Mouse (Mus musculus) right cerebral cortex, postnatal 36 days (tissue): Measurements from ENCODE around the gene Eri2.

Experiments used
- DNase-seq, 2 experiments: peaks; one replicate each; pipeline ENCODE4 v3.0.0; 2022; ENCODE audit warnings: low spot score in 2 of 2, mixed read lengths in 1 of 2

The Eri2 gene

DNA sequence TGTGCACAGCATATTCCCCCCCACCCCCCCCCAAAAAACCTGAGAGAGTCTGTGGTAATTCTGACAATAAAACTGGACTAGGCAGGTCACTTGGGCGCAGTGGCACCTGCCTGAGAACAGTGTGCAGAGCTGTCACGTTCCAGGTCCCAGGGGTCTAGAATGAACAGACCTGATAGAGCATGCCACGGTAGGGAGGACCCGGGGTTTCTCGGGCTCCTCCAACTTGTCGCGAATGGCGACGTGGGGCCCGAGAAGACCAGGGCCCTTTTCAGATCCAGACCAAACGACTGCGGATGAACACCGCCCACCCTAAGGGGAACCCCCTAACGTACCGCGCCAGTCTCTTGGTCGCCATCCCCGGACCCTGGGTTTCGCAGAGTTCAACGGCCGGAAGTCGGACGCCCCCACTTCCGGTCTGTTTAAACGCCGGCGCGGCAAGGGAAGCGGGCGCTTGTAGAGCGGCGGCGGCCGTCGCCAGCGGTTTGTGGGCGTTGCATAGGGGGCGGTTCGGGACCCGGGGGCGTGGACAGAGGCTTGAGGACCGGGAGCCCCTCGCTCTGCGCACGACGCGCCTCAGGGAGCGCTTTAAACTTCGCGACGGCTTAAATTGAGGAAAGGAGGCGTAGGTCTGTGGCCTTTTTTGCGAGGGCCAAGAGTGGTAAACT is at the start of gene Eri2, which contains the start of gene Rexo5:
Gene Eri2 (minus strand): TSS at position 473 of the 665 bp plus-strand sequence.
Gene Rexo5 (plus strand): TSS at position 421 of the 665 bp plus-strand sequence.
- DNase-seq: peak; percentile 23 to 54

- no peak for DNase-seq
Measured at GRCm38 (mm10) chr7:119841820-119842449, 48.1 kb upstream of the Eri2 start.

DNA sequence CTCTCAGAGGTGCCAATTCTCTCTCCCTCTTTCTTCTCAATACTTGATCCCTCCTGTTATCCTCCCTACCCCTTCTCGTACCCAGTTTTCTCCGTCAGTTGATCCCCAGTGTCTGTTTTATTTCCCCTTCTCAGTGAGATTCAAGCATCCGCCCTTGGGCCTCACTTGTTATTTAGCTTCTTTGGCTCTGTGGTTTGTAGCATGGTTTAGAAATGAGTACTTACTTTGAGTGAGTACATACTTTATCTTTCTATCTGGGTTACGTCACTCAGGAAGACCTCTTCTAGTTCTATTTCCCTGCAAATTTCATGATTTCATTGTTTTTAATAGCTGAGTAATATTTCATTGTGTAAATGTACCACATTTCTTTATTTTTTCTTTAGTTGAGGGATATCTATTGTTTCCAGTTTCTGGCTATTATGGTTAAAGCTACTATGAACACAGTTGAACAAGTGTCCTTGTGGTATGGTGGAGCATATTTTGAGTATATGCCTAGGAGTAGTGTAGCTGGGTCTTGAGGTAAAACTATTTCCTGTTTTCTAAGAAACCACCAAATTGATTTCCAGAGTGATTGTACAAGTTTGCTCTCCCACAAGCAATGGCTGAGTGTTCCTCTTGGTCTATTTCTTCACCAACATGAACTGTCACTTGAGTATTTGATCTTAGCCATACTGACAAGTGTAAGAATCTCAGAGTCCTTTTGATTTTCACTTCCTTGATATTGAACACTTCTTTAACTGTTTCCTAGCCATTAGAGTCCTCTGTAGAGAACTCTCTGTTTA is 42.3 kb upstream of the Eri2 start:
- DNase-seq: no peak

DNA sequence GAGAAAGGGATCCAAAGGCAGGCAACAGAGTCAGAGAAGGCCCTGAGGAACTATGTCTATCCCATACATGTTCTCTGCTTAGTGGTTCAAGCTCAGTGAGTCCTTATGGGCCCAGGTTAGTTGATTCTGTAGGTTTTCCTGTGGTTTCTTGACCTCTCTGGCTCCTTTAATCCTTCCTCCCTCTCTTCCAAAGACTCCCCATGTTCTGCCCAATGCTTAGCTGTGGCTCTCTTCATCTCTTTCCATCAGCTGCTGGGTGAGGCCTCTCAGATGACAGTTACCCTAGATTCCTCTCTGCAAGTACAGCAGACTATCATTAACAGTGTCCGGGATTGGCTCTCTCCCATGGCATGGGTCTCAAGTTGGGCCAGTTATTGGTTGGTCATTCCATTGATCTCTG is 41.5 kb upstream of the Eri2 start:
- DNase-seq: no peak

DNA sequence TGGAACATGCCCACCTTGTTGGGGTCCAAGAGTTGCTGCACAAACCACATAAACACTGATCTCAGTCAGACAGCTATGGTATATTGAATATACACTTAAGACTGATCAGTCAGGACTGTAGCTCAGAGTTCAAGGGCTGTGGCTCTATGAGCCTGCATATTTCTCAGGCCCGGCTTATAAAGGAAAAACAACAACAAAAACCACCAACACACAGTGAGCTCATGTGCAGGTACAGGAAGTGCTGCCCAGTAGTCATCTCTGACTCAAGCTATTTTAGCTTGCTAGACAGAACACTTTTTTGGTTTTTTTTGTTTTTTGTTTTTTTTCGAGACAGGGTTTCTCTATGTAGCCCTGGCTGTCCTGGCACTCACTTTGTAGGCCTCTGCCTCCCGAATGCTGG is 14.9 kb upstream of the Eri2 start:
- DNase-seq: no peak

GRCm38 (mm10) chr7:119807396-119807795 is 13.5 kb upstream of the Eri2 start:
- DNase-seq: no peak

DNA sequence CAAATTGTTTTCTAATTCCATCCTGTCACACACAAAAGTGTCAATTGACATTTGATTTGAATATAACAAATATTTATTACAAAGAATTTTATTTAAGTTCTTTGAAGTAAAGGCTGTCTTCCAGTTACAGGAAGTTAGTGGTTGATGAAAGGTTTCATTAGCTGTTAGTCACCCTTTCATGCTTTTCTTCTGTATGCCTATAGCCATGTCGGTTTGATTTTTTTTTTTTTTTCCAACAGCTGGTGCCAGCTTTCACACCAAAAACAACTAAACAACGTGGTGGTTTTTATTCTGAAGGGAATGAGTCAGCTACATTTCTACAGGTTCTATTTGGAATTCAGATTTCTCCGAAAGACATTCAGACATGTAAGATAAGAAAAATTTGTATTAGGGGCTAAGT is 7.1 kb upstream of the Eri2 start:
- no peak for DNase-seq

DNA sequence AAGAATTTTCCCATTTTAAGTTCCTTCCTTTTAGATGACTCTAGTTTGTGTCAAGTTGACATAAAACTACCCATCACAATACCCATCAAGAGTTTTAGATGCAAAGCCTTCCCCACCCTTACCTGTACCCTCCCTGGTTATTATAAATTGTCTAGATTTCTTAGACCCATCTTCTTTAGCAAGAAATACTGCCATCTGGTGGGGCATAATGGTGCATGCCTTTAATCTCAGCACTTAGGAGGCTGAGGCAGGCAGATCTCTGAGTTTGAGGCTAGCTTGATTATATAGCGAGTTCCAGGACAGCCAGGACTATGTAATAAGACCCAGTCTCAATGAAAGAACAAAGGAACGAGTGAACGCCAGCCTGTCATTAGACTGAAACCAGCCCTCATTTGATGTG is 6.6 kb upstream of the Eri2 start:
- DNase-seq: no peak

GRCm38 (mm10) chr7:119795311-119795710 is 1.5 kb upstream of the Eri2 start:
- no peak for DNase-seq

GRCm38 (mm10) chr7:119794251-119794638 is 387 bp upstream of the Eri2 start:
- DNase-seq: no peak

DNA sequence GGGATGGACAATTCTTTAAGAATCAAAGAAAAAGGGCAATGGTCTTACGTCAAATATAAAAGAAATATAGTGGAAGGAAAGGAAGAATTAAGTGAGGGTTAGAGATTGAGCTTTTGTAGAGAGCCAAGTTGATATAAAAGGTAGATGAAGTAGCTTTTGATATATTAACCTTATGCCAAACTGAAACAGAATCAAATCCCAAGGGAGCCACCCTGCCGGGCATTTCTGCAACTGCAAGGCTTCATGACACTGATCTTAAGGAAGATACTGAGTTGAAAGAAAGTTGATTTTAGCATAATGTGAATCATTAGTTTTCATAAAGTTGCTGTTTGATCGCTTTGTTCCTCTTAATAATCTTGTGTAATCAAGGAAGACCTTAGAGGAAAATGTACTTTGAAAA is 4.8 kb downstream of the Eri2 start:
- DNase-seq: no peak

DNA sequence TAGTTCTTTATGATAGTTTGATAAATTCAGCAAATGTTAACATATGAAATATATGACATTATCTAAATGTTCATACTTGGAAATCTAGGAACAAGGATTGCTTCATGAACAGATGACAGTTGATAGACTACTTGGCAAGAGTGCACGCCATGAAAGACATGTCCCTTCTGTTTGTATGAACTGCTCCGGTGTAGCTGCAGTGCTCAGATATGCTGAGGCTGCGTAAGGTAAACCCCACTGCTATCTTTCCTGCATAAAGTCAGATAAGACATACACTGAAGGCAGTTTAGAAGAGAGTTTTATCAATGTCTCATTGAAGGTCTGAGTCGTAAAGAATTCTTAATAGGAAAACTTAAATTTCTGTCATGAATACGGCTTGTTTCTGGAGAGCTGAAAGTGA is 8.9 kb downstream of the Eri2 start:
- DNase-seq: no peak

DNA sequence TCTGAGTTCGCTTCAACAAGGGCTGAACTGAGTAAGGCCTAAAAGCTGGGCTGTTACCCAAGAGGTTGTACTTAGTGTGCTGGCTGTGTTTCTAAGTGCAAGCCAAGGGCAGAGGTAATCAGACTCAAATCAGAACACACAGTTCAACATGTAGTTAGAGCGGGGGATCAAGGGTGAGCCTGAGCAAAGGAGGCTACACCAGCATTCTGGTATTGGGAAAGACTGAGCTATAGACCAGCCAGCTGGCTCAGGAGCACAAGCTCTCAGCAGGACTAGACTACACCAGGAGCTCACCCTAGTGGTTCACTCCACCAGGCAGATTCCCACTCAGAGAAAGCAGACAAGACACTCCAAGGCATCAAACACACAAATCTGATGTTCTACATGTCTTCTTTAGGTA is 10.4 kb downstream of the Eri2 start:
- DNase-seq: no peak

- DNase-seq: no peak
Measured at GRCm38 (mm10) chr7:119769895-119770294, 24.0 kb downstream of the Eri2 start.

- no peak for DNase-seq
Measured at GRCm38 (mm10) chr7:119766996-119767395, 26.9 kb downstream of the Eri2 start.

DNA sequence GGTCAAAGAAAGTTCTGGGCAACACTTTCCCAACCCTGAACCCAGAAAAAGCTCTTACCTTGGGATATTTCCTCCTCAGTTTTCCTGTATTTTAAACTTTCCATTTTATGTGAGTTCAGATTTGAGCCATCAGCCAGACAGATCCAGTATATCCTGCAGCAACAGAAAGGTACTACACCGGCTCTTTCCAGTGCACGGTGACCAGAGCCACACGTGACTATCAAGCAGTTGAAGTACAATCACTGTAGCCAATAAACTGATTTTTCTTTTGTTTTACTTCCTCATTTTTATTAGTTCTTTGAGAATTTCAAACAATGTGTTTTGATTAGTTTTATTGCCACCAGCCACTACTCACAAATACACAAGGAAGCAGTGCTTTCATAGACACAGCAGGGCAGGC is 29.5 kb downstream of the Eri2 start:
- no peak for DNase-seq

DNA sequence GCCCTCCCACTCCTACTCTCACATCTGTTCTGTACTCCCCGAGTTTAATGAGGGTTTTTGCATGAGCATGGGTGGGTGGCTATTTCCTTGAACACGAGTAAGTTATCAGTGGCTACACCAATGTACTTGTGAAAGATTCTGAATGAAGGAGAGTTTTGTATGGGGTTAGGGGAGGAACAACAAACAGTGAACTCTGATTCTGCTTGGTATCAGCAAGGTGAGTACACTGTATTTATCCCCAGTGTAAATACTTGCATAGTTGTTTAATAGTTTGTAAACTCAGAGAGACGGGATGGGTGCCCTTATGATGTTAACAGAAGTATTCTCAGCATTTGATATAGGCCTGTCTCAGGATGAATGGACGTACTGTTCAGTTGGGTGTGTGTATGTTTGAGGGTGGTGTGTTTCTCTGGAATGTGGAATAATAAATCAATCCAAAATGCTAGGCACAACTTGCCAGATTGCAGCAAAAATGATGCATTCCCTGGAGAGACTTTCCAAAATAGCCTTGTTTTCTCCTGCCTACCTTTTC is 31.6 kb downstream of the Eri2 start:
- no peak for DNase-seq

GRCm38 (mm10) chr7:119760527-119760951 is 33.3 kb downstream of the Eri2 start, which contains the start of gene Acsm3:
Gene Acsm3 (plus strand): TSS chr7:119760923.
- no peak for DNase-seq

DNA sequence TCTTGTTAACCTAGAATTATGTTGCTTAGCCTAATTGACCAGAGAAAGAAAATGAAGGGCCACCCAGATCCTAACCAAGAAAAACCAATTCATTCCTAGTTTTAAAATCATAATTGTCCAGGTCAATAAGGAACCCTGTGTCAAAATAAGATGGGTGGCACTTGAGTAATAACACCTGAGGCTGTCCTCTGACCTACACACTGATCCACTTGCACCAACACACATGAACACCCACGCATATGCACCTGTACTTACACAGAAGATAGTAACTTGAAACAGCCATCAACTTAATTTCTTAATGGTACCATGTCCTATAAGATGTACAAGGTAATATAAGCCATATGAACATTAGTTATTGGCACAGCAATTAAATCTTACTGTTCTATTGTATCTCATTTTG is 40.2 kb downstream of the Eri2 start:
- no peak for DNase-seq

DNA sequence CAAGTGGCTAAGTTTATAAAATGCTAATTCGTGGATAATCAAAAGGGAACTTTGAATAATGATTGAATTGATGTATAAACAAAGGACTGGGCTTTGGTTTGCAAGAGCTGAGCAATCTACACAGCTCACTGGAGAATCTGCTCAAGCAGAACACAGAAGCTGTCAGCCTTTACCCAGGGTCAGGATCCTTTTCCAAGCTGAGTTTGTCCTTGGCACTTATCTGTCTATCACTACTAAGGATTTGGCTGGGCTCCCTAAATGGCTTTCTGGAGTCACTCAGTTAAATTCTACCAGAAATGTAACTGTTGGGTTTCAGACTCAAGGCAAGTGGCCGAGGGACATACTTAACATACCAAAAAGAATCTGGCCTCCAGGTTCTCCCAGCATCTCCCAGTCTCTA is 43.9 kb downstream of the Eri2 start:
- DNase-seq: no peak

- no peak for DNase-seq
Measured at GRCm38 (mm10) chr7:119748761-119749160, 45.1 kb downstream of the Eri2 start.

GRCm38 (mm10) chr7:119745869-119746268 is 48.0 kb downstream of the Eri2 start:
- DNase-seq: no peak

DNA sequence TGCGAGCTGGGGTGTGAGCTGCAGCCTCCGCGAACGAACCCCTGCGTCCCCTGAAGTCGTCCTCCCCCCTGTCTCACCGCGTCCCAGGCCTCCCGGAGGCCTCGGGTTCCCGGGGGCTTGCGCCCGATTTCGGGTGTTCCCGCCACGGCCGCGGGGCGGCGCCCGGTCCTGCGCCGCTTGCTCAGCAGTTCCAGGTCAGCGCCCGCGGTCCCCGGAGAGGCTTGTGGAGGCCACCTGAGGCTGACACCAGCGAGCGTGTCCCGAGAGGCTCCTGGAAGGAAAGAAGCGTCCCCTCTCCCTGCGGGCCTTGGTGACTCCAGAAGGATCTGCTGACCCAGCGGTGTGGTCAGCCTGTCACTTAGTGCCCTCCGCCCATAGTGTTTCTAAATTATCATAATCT is 49.5 kb downstream of the Eri2 start:
- no peak for DNase-seq
